Mouse (Mus musculus) left cerebral cortex, postnatal 14 days (tissue): ENCODE measurements around the gene Olfr1462. TPM values are rescaled to one million over a fixed set of nuclear protein-coding genes. Genes with fewer than 3 reads are reported as not detected.

ENCODE experiments used
- DNase-seq, 2 experiments: peaks; one replicate each; pipeline ENCODE4 v3.0.0; 2021 to 2022; ENCODE audit warnings: low spot score in 2 of 2, mixed read lengths in 1 of 2
- intact Hi-C: fragments of 180-260 bp; cut with DNase I; formaldehyde crosslinking; loops from one replicate; pipeline ENCODE4 v1.15.1; 2025
- long read RNA-seq, 2 experiments: library from polyadenylated mRNA; stranded (forward); transcript quantifications; one replicate each; pipeline ENCODE4 v2.0.0; 2021
- total RNA-seq, 2 experiments: library from RNA; stranded (reverse); gene quantifications; 2 replicates each; pipeline ENCODE4 v1.2.3; 2021

Gene Olfr1462
- not detected for total RNA-seq
- long read RNA-seq, experiment 1: 0 reads
- long read RNA-seq, experiment 2: 0 reads

DNA sequence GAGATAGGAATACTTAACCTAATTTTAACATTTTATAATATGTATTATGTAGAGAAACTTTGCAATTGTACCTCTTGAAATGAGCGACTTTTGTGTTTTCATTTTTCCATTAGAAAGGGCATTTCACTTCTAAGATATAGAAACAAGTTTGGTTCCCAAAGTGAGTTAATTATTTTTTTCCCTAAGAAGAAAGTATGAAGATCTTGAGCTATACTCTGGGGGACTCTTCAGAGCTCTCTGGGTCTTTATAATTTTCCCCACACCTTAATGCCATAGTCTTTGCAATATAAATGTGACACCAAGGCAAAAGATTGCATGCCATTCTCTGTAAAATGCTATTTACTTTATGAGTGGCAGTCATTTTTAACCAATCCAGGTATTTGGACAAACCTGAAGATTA, at the start of gene Olfr1462:
Gene Olfr1462, plus strand, starts transcription at position 301 of the 400 bp plus-strand sequence.
- no peak for DNase-seq
- intact Hi-C loops: no loop called here

DNA sequence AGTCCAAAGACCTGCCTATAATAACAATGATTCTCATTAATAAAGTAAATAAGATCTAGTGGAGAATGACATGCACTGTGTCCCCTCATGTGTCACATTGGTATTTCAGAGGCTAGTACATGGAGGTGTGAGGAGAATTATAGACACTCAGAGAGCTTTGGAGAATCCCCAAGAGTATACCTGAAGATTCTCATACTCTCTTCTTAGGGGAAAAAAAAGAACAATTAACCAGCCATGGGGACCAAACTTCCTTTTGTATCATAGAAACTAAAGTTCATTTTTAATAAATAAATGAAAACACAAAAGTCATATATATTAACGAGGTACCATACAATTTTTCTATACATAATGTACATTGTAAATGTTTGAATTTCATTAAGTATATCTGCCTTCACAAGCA, 36.1 kb upstream of the Olfr1462 start, which contains the start of gene Olfr1459:
Gene Olfr1459, minus strand, starts transcription at position 101 of the 400 bp plus-strand sequence.
- intact Hi-C loops: no loop called here
- DNase-seq: no peak

DNA sequence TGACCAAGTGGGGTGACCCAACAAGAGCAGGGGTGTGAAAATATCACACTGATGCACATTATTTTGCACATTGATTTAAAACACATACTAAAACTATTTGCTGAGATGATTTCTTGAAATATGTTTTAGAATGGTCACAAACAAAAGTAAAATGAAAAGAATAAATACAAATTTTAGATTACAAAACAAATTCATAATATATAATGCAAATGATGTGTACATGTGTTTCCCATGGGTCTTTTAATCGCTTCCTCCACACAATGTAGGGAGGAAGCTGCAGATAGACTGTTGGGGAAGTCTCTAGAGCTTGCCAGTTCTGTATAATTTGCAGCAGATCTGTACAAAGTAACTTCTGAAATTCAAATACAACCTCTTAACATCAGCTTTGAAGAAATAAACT, 22.8 kb upstream of the Olfr1462 start, which contains the start of gene Olfr1461:
Gene Olfr1461, plus strand, starts transcription at position 301 of the 400 bp plus-strand sequence.
- intact Hi-C loops: no loop called here
- no peak for DNase-seq

DNA sequence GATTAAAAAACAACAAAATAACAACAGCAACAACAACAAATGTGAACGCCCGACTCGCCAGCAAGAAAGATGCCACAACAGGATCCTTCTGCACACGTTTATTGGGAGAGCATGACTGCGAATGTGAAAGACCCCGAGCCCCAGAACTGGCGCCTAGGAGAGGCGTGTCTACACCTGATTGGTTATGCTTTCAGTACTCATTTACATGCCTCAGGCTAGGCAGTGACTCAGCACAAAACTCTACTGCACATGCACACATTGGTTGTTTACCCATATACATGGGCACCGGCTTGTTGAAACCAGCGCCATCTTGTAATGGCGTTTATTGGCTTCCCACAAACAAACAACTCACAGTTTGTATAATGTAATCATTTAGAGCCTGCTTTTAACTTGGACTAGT, 36.1 kb downstream of the Olfr1462 start:
- DNase-seq: no peak
- intact Hi-C loops: no loop called here

DNA sequence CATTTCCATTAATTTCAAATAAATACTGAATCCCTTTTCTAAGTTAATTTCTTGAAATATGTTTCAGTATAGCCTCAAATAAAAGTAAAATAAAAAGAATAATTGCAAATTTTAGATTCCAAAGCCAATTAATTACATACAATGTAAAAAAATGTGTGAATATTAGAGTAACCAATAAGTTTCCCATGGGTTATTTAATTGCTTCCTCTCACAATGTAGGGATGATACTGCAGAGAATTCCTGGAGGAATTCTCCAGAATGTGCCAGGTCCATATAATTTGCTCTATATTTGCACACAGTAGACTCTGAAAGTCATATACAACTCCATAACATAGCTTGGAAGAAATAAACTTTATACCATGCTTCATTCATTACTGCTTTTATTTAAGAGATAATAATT, 45.5 kb downstream of the Olfr1462 start, which contains the start of gene Olfr1463:
Gene Olfr1463, plus strand, starts transcription at position 301 of the 400 bp plus-strand sequence.
- no peak for DNase-seq
- intact Hi-C loops: no loop called here

Other genes with a start within 250 kb of the Olfr1462 start
- gene Olfr1450, start 235.5 kb upstream of the Olfr1462 start, total RNA-seq: not detected
- not detected for gene Olfr1451, start 190.7 kb upstream of the Olfr1462 start, total RNA-seq
- gene Olfr1453, start 157.4 kb upstream of the Olfr1462 start, total RNA-seq: not detected
- gene Olfr1454, start 125.1 kb upstream of the Olfr1462 start, total RNA-seq: not detected
- gene Olfr1457, start 87.8 kb upstream of the Olfr1462 start, total RNA-seq: not detected
- not detected for gene Olfr1458, start 79.0 kb upstream of the Olfr1462 start, total RNA-seq
- under 1 TPM; 0.07 to 0.17 TPM for gene Olfr1459, start 36.2 kb upstream of the Olfr1462 start, total RNA-seq
- not detected for gene Olfr1461, start 22.7 kb upstream of the Olfr1462 start, total RNA-seq
- gene Olfr1463, start 45.6 kb downstream of the Olfr1462 start, total RNA-seq: not detected
- not detected for gene Olfr1465, start 129.8 kb downstream of the Olfr1462 start, total RNA-seq
- gene Olfr1466, start 153.1 kb downstream of the Olfr1462 start, total RNA-seq: not detected
- gene Olfr1467, start 176.5 kb downstream of the Olfr1462 start, total RNA-seq: not detected
- not detected for gene Olfr1469, start 222.1 kb downstream of the Olfr1462 start, total RNA-seq